Mouse (Mus musculus): Measurements from ENCODE around the gene Aym1. TPM values are rescaled to one million over a fixed set of nuclear protein-coding genes. Genes with fewer than 3 reads are reported as not detected.
"Not testable (repeated sequence)": the region's sequence is repeated elsewhere in the genome, so short reads cannot be mapped to it uniquely, and the experiment has no call there.

The Aym1 gene
- polyA plus RNA-seq, 1 experiment from 2014 or later = not detected

DNA sequence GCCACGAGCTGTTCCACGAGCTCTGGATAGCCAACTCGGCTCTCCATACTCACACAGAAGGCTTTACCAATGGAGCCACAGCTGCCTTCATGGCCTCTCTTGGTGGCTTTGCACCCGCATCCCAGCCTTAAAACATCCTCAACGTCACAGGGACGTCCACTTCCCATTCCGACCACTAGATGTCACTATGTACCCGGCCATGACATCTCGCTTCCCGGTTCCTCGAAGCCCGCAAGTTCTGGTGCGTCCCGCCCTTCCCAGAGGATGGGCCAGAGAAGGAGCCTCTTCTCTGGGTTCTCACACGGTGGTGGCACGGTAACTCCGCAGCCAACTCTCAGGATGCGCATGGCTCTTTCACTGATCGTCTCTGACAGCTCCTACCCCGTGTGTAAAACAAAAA lies 8.8 kb downstream of the Aym1 start:
- no peak overlapping the region for H3K27ac ChIP-seq (ENCODE audit: low read length)
- 3% methylated on average over 20 of the region's 20 CpGs for WGBS
- H3K36me3 ChIP-seq (ENCODE audit: control insufficient read depth, insufficient read depth) = no peaks in the 10 kb centered on the region
- H3K27me3 ChIP-seq (replicated peaks; ENCODE audit: control insufficient read depth, insufficient read depth, low read length) = no peaks in the 10 kb centered on the region
- H3K9ac ChIP-seq (replicated peaks; ENCODE audit: low read depth, low read length) = no peak overlapping the region
- no peak overlapping the region for H3K4me2 ChIP-seq (ENCODE audit: low read length)
- 0 out of 2 replicates have a peak, but pooled peaks cover 2% of the 10 kb centered on the region for H3K4me1 ChIP-seq (replicated peaks; ENCODE audit: control insufficient read depth, insufficient read depth, low read length)
- peak; percentile 71 for ATAC-seq
- H3K9me3 ChIP-seq (ENCODE audit: control insufficient read depth, low read length) = no peaks in the 10 kb centered on the region
- H3K4me3 ChIP-seq (replicated peaks; ENCODE audit: low read length) = no peak overlapping the region

DNA sequence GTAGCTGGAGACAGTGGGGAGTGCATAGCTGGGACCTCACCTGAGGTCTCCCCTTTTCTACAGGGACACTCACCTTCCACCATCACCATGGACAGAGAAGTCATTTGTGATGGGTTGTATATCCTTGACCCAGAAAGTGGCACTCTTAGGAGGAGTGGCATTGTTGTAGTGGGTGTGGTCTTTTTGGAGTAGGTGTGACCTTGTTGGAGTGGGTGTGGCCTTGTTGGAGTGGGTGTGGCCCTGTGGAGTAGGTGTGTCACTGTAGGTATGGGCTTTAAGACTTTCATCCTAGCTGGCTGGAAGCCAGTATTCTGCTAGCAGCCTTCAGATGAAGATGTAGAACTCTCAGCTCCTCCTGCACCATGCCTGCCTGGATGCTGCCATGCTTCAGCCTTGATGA lies 10.6 kb downstream of the Aym1 start:
- H3K4me1 ChIP-seq (replicated peaks; ENCODE audit: control insufficient read depth, insufficient read depth, low read length); ATAC-seq; H3K4me2 ChIP-seq (ENCODE audit: low read length); H3K4me3 ChIP-seq (replicated peaks; ENCODE audit: low read length); H3K36me3 ChIP-seq (ENCODE audit: control insufficient read depth, insufficient read depth); H3K9me3 ChIP-seq (ENCODE audit: control insufficient read depth, low read length); H3K27me3 ChIP-seq (replicated peaks; ENCODE audit: control insufficient read depth, insufficient read depth, low read length); H3K27ac ChIP-seq (ENCODE audit: low read length); H3K9ac ChIP-seq (replicated peaks; ENCODE audit: low read depth, low read length): not testable (repeated sequence)

DNA sequence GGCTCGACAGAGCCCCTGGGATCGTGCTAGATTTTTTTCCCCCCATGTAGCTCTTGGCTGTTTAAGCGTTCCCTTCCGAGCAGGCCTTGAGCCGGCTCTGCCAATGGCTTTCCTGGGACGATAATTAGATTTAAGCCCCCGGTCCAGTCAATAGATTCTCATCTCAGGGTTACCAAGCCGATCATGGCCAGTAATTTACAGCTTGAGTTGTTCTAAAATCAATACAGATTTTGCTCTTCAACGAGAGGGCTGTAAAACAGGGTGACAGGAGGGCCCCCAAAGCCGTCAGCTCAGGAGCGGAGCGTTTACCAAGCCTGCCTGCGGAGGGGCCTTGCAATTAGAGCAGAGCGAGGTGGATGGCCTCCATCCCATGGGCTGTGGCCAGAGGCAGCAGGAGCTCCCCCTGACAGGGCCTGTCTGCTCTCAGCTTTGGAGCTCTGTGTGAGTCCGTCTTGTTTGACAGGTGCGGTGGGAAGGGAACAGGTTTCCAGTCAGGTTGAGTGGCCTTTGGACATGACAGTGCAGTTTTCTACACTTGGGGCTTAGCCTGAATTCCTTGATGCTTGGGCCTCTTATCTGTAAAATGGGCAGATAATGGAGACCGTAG lies 12.3 kb downstream of the Aym1 start:
- H3K4me3 ChIP-seq (replicated peaks; ENCODE audit: low read length) = no peak overlapping the region
- ATAC-seq = no peak
- H3K27me3 ChIP-seq (replicated peaks; ENCODE audit: control insufficient read depth, insufficient read depth, low read length) = no peaks in the 10 kb centered on the region
- H3K9me3 ChIP-seq (ENCODE audit: control insufficient read depth, low read length) = no peaks in the 10 kb centered on the region
- H3K4me2 ChIP-seq (ENCODE audit: low read length) = no peak overlapping the region
- 75% methylated on average over 17 of the region's 17 CpGs for WGBS
- H3K27ac ChIP-seq (ENCODE audit: low read length) = no peak overlapping the region
- H3K9ac ChIP-seq (replicated peaks; ENCODE audit: low read depth, low read length) = no peak overlapping the region
- H3K36me3 ChIP-seq (ENCODE audit: control insufficient read depth, insufficient read depth) = no peaks in the 10 kb centered on the region
- peaks cover 14% of the 10 kb centered on the region for H3K4me1 ChIP-seq (replicated peaks; ENCODE audit: control insufficient read depth, insufficient read depth, low read length)

DNA sequence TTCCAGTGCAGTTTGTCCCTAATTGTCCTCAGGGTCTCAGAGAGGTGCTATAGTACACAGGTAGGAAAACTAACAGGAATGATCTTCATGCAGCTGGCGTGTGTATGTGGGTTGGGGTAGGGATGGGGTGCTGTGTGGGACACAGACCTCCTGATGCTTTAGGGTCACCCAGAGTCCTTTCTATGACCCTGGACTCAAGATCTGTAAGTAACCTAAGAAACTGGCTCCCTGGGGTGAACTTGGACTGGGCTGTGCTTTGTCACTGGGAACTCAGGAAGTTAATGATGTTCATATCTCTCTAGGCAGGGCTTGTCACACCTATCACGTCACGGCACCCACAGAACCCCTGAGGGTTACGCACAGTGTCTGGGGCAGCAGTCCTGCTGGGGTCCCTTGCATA lies 15.4 kb downstream of the Aym1 start:
- H3K27me3 ChIP-seq (replicated peaks; ENCODE audit: control insufficient read depth, insufficient read depth, low read length) = no peaks in the 10 kb centered on the region
- H3K4me3 ChIP-seq (replicated peaks; ENCODE audit: low read length) = no peak overlapping the region; the same call in 1 of the 2 replicates
- peaks cover 12% of the 10 kb centered on the region for H3K4me1 ChIP-seq (replicated peaks; ENCODE audit: control insufficient read depth, insufficient read depth, low read length)
- H3K9me3 ChIP-seq (ENCODE audit: control insufficient read depth, low read length) = no peaks in the 10 kb centered on the region
- H3K9ac ChIP-seq (replicated peaks; ENCODE audit: low read depth, low read length) = peak overlapping the region; percentile 62
- H3K4me2 ChIP-seq (ENCODE audit: low read length) = peak overlapping the region; percentile 70
- WGBS = 62% methylated on average over 4 of the region's 4 CpGs
- ATAC-seq = peak; percentile 42
- H3K36me3 ChIP-seq (ENCODE audit: control insufficient read depth, insufficient read depth) = no peaks in the 10 kb centered on the region
- H3K27ac ChIP-seq (ENCODE audit: low read length) = peak overlapping the region; percentile 63

DNA sequence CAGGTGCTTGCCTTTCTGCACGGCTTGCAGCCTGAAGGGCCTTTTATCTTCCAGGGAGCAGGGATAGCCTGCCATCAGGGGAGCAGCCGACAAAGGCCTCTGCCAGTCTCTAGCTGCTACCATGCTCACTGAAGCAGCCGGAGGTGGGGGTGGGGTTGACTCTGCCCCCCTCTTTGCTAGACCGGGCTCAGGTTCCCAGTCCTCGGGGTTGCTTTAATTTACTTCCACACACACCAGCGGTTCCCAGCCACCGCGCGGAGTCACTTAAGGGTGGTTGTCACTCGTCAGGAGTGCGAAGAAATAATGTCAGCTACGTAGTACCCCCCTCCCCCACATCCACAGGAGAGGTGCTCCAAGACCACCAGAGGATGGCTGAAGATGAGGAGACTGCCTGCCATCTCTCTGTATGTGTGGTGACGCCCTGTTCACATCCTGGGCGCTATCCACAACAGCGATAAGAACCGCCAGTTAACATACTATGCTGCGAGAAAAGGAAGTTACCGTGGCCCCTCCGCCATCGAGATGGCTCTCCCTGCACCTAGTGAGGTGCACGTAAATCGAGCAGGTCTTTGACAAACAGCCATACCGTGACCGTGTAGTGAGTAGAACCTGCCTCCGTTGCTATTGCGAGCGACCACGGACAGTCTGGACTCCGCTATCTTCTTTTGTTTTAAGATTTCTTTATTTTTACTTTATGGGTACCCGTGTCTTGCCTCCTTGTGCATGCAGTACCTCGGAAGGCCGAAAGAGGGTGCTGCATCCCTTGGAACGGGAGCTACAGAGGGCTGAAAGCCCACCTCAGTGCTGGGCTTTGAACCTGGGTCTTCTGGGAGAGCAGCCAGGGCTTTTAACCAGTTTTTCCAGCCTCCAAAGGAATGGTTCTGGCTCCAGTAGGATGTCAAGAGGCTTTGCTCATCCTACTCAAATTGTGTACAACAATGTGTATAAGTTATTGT lies 16.2 kb downstream of the Aym1 start:
- H3K36me3 ChIP-seq (ENCODE audit: control insufficient read depth, insufficient read depth) = no peaks in the 10 kb centered on the region
- H3K4me2 ChIP-seq (ENCODE audit: low read length) = peak overlapping the region; percentile 70
- peaks cover 12% of the 10 kb centered on the region for H3K4me1 ChIP-seq (replicated peaks; ENCODE audit: control insufficient read depth, insufficient read depth, low read length)
- no peaks in the 10 kb centered on the region for H3K27me3 ChIP-seq (replicated peaks; ENCODE audit: control insufficient read depth, insufficient read depth, low read length)
- ATAC-seq = peak; percentile 82
- no peaks in the 10 kb centered on the region for H3K9me3 ChIP-seq (ENCODE audit: control insufficient read depth, low read length)
- peak overlapping the region; percentile 63 for H3K27ac ChIP-seq (ENCODE audit: low read length)
- 2% methylated on average over 33 of the region's 33 CpGs for WGBS
- peak overlapping the region; percentile 62 for H3K9ac ChIP-seq (replicated peaks; ENCODE audit: low read depth, low read length)
- peak overlapping the region; percentile 43 for H3K4me3 ChIP-seq (replicated peaks; ENCODE audit: low read length)

DNA sequence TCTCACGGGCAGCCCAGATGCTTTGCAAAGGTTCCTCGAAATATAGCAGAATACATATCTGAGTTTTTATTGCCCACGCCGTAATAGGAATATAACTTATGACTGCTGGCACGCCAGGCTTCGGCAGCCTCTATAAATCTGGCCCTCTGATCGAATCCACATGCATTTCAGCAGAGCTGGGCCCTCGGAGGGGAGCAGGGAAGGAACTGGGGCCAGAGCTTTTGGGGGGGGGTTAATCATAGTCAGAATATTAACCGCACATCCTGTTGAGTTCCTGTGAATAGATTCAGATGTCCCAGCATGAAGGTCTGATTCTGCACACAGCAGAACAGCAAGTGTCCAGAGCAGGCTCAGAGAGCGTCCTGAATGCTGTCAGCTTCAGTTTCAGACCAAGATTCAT lies 17.2 kb downstream of the Aym1 start:
- H3K36me3 ChIP-seq (ENCODE audit: control insufficient read depth, insufficient read depth) = no peaks in the 10 kb centered on the region
- no peak overlapping the region for H3K27ac ChIP-seq (ENCODE audit: low read length)
- ATAC-seq = no peak
- H3K9me3 ChIP-seq (ENCODE audit: control insufficient read depth, low read length) = no peaks in the 10 kb centered on the region
- H3K9ac ChIP-seq (replicated peaks; ENCODE audit: low read depth, low read length) = no peak overlapping the region
- 82% methylated on average over 10 of the region's 10 CpGs for WGBS
- peaks cover 12% of the 10 kb centered on the region for H3K4me1 ChIP-seq (replicated peaks; ENCODE audit: control insufficient read depth, insufficient read depth, low read length)
- no peak overlapping the region for H3K4me3 ChIP-seq (replicated peaks; ENCODE audit: low read length)
- no peaks in the 10 kb centered on the region for H3K27me3 ChIP-seq (replicated peaks; ENCODE audit: control insufficient read depth, insufficient read depth, low read length)
- no peak overlapping the region for H3K4me2 ChIP-seq (ENCODE audit: low read length)

DNA sequence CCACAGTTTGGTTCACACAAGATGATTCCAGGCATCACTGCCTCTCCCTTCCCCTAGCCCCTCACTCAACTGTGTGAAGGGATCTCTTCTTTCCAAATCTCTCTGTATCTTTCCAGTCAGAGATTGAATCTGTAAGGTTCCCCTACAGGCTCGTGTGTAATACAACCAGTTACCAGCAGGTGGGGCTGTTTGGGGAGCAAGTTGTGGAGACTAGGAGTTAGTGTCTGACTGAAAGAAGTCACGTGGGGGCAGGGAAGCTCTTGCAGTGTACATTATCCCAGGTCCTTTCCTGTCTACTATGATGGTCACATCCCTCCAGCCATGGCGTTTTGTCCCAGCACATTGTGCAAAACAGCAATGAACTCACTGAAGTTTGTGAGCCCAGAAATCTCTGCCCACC lies 18.7 kb downstream of the Aym1 start:
- whole genome bisulfite sequencing = 24% methylated on average over 3 of the region's 3 CpGs
- no peak for ATAC-seq
- no peaks in the 10 kb centered on the region for H3K9me3 ChIP-seq (ENCODE audit: control insufficient read depth, low read length)

DNA sequence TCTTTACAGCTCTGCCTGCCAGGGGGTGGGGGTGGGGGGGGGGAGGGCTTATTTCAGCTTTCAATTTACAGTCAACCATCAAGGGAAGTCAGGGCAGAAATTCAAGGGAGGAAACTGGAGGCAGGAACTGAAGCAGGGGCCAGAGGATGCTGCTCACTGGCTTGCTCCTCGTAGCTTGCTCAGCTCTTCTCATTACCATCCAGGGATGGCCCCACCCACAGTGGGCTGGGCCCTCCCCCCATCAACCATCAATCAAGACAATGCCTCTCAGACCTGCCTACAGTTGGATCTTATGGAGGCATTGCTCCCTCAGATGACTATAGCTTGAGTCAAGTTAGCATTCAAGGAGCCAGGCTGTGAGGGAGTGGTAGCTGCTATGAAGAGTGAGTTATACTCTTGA lies 19.2 kb downstream of the Aym1 start:
- Histone ChIP-seq H3K36me3 (ENCODE audit: control insufficient read depth, insufficient read depth) (no peaks in the 10 kb centered on the region), H3K4me2 (ENCODE audit: low read length) (no peak overlapping the region), H3K4me1 (replicated peaks; ENCODE audit: control insufficient read depth, insufficient read depth, low read length) (peaks cover 12% of the 10 kb centered on the region), H3K27ac (ENCODE audit: low read length) (no peak overlapping the region), H3K9ac (replicated peaks; ENCODE audit: low read depth, low read length) (no peak overlapping the region), H3K9me3 (ENCODE audit: control insufficient read depth, low read length) (no peaks in the 10 kb centered on the region), H3K27me3 (replicated peaks; ENCODE audit: control insufficient read depth, insufficient read depth, low read length) (no peaks in the 10 kb centered on the region), H3K4me3 (replicated peaks; ENCODE audit: low read length) (no peak overlapping the region)
- 92% methylated on average over 1 of the region's 1 CpGs for WGBS
- no peak for ATAC-seq

More for the DNA sequence above, 18.7 kb downstream of the Aym1 start:
- H3K4me1 ChIP-seq (replicated peaks; ENCODE audit: control insufficient read depth, insufficient read depth, low read length) = peaks cover 12% of the 10 kb centered on the region
- no peaks in the 10 kb centered on the region for H3K36me3 ChIP-seq (ENCODE audit: control insufficient read depth, insufficient read depth)
- no peak overlapping the region for H3K9ac ChIP-seq (replicated peaks; ENCODE audit: low read depth, low read length)
- no peak overlapping the region for H3K4me2 ChIP-seq (ENCODE audit: low read length)
- H3K4me3 ChIP-seq (replicated peaks; ENCODE audit: low read length) = no peak overlapping the region
- H3K27me3 ChIP-seq (replicated peaks; ENCODE audit: control insufficient read depth, insufficient read depth, low read length) = no peaks in the 10 kb centered on the region
- H3K27ac ChIP-seq (ENCODE audit: low read length) = no peak overlapping the region

DNA sequence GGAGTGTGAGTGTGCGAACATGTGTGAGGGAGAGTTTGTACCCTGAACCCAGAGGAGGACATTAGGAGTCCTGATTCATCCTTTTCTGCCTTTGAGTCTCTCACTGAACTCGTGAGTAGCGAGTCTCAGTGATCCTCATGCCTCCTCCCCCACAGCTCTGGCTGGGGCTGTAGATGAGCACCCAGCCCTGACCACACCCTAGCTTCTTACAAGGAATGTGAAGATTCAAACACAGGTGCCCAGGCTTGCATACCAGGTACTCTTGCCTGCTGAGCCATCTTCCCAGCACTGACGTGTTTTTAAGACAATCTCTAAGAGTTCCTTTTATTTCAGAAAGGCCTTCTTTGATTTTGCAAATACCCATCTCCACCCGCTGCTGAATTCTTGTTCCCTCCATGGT lies 22.3 kb downstream of the Aym1 start:
- Histone ChIP-seq H3K27me3 (replicated peaks; ENCODE audit: control insufficient read depth, insufficient read depth, low read length) (no peaks in the 10 kb centered on the region), H3K27ac (ENCODE audit: low read length) (no peak overlapping the region), H3K9ac (replicated peaks; ENCODE audit: low read depth, low read length) (no peak overlapping the region), H3K4me1 (replicated peaks; ENCODE audit: control insufficient read depth, insufficient read depth, low read length) (no peaks in the 10 kb centered on the region), H3K36me3 (ENCODE audit: control insufficient read depth, insufficient read depth) (no peaks in the 10 kb centered on the region), H3K9me3 (ENCODE audit: control insufficient read depth, low read length) (no peaks in the 10 kb centered on the region), H3K4me3 (replicated peaks; ENCODE audit: low read length) (no peak overlapping the region), H3K4me2 (ENCODE audit: low read length) (no peak overlapping the region)
- no peak for ATAC-seq
- 77% methylated on average over 5 of the region's 5 CpGs for whole genome bisulfite sequencing

Measured in forebrain, embryonic 16.5 days (tissue).